Mouse (Mus musculus) embryonic fibroblast, embryonic 13.5 days (primary cell): Measurements from ENCODE around the gene Cuedc1.

Experiments used
- CTCF ChIP-seq: IDR thresholded peaks from 2 replicates; pipeline ENCODE4 v1.5.1; 2011; ENCODE audit warnings: mild to moderate bottlenecking, control low read depth, low read length, moderate library complexity, borderline replicate concordance; ENCODE audit not compliant: insufficient read depth
- POLR2A ChIP-seq: IDR thresholded peaks from 2 replicates; pipeline ENCODE4 v1.6.1; 2011; ENCODE audit warnings: low read depth, mild to moderate bottlenecking, control low read depth, low read length, moderate library complexity

GRCm38 (mm10) chr11:88164801-88165377 is 67.0 kb downstream of the Cuedc1 start:
- TF ChIP-seq CTCF (no peak), POLR2A (no peak; the same call in 1 of the 2 replicates)
